19 mouse cellular contexts compared by ENCODE assay signal in the genomic region with DNA sequence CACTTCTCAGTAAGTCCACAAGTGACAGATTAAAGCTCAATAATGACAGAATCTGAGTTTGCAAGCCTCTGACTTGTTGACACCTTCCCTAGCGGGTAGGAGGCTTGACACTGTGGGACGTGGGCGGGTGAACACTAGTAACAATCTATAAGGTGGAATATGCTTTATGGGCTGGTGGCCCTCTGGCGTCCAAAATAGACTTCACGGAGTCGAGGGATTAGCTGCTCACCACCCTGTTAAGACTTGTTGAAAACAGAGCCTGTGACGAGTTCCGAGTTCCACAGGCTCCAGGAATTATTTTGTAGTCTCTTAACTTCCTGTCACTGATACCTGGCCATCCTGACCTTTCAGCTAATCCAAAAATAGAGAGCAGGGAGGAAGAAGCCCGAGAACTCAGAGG.
DNase-seq lines count a peak whose midpoint lies in the region; ATAC-seq and TF ChIP-seq lines count a peak whose summit lies in the region.
"Had no signal": no experiment of that assay in that cellular context is flagged by ENCODE, and none has a peak within 500 bp of the region (broad histone marks: within the 10 kb centered on the region; RNA-seq: fewer than 3 reads in every experiment).

No protein-coding gene starts in this region.

- H3K27me3 ChIP-seq in heart, embryonic 16.5 days (ENCODE audit: control insufficient read depth, insufficient read depth, low read length) = no peaks in the 10 kb centered on the region
- no peaks in the 10 kb centered on the region for H3K27me3 ChIP-seq in kidney, postnatal 0 days (ENCODE audit: insufficient read depth, low read length)
- H3K27me3 ChIP-seq in lung, postnatal 0 days (replicated peaks; ENCODE audit: insufficient read depth, low read length) = no peaks in the 10 kb centered on the region
- H3K27me3 ChIP-seq: heart, embryonic 15.5 days had no signal

- no peaks in the 10 kb centered on the region for H3K9me3 ChIP-seq in heart, embryonic 16.5 days (replicated peaks; ENCODE audit: control insufficient read depth, low read length)
- H3K9me3 ChIP-seq in kidney, postnatal 0 days (replicated peaks; ENCODE audit: low read length) = no peaks in the 10 kb centered on the region
- no peaks in the 10 kb centered on the region for H3K9me3 ChIP-seq in lung, postnatal 0 days (ENCODE audit: low read length)
- H3K9me3 ChIP-seq: forebrain, embryonic 12.5 days; heart, embryonic 15.5 days; hindbrain, embryonic 13.5 days; limb, embryonic 10.5 days; midbrain, embryonic 12.5 days had no signal

- TF ChIP-seq EP300 in lung, postnatal 0 days (IDR thresholded peaks at IDR 0.05) = no peak

- no peak overlapping the region for H3K4me2 ChIP-seq in heart, embryonic 16.5 days (ENCODE audit: low read depth, low read length)
- H3K4me2 ChIP-seq in kidney, postnatal 0 days (ENCODE audit: low read length) = no peak overlapping the region
- H3K4me2 ChIP-seq in lung, postnatal 0 days (replicated peaks; ENCODE audit: low read depth, low read length) = no peak overlapping the region
- H3K4me2 ChIP-seq: forebrain, embryonic 12.5 days; heart, embryonic 15.5 days; hindbrain, embryonic 13.5 days; midbrain, embryonic 12.5 days had no signal

- 22% methylated on average over 9 of the region's 9 CpGs for WGBS in heart, embryonic 16.5 days
- WGBS in kidney, postnatal 0 days = 46% methylated on average over 9 of the region's 9 CpGs
- 49% methylated on average over 9 of the region's 9 CpGs for WGBS in lung, postnatal 0 days

- ATAC-seq in heart, embryonic 16.5 days (replicated peaks; ENCODE audit: extremely low read depth, insufficient read depth, low FRiP score) = no peak
- no peak for ATAC-seq in kidney, postnatal 0 days (replicated peaks; ENCODE audit: low FRiP score, low read depth)
- ATAC-seq in lung, postnatal 0 days = no peak
- ATAC-seq: intestine, embryonic 16.5 days; liver, postnatal 0 days had no signal

- DNase-seq in heart, adult 9 months (ENCODE audit: low spot score in 2 of 2) = no peak
- peak; percentile 51 for DNase-seq in kidney, postnatal 0 days (ENCODE audit: low spot score)
- no peak for DNase-seq in kidney, adult 8-10 months
- no peak for DNase-seq in lung, postnatal 0 days (ENCODE audit: low spot score)
- DNase-seq in lung, postnatal 10 days = no peak
- no peak for DNase-seq in frontal cortex, postnatal 14 days (ENCODE audit: low spot score in 2 of 2)
- DNase-seq: adrenal gland, adult 2 months; cerebellum, adult 8-10 months; gastrocnemius, postnatal 10 days; liver, postnatal 0 days; thymus, postnatal 25 days had no signal

- 0 out of 2 replicates have a peak overlapping the region, but pooled peaks have one; percentile 32 for H3K27ac ChIP-seq in heart, embryonic 16.5 days (ENCODE audit: low read length)
- no peak overlapping the region for H3K27ac ChIP-seq in kidney, postnatal 0 days
- no peak overlapping the region for H3K27ac ChIP-seq in lung, postnatal 0 days (ENCODE audit: low read length)
- H3K27ac ChIP-seq: forebrain, embryonic 12.5 days; heart, embryonic 15.5 days; hindbrain, embryonic 13.5 days; limb, embryonic 10.5 days; midbrain, embryonic 12.5 days had no signal

- no peaks in the 10 kb centered on the region for H3K36me3 ChIP-seq in heart, embryonic 16.5 days (ENCODE audit: control insufficient read depth, insufficient read depth)
- no peaks in the 10 kb centered on the region for H3K36me3 ChIP-seq in kidney, postnatal 0 days (ENCODE audit: insufficient read depth, low read length)
- H3K36me3 ChIP-seq in lung, postnatal 0 days (ENCODE audit: insufficient read depth, low read length) = no peaks in the 10 kb centered on the region
- H3K36me3 ChIP-seq: forebrain, embryonic 12.5 days; heart, embryonic 15.5 days; hindbrain, embryonic 13.5 days; limb, embryonic 10.5 days; midbrain, embryonic 12.5 days had no signal

- no peak overlapping the region for H3K4me3 ChIP-seq in heart, embryonic 16.5 days (ENCODE audit: low read length)
- no peak overlapping the region for H3K4me3 ChIP-seq in kidney, postnatal 0 days (replicated peaks; ENCODE audit: low read depth, low read length)
- no peak overlapping the region for H3K4me3 ChIP-seq in lung, postnatal 0 days (ENCODE audit: low read depth, low read length)
- H3K4me3 ChIP-seq: forebrain, embryonic 12.5 days; heart, embryonic 15.5 days; hindbrain, embryonic 13.5 days; limb, embryonic 10.5 days; midbrain, embryonic 12.5 days; myocyte had no signal

- no peak overlapping the region for H3K9ac ChIP-seq in heart, embryonic 16.5 days (ENCODE audit: low read length)
- H3K9ac ChIP-seq in kidney, postnatal 0 days (ENCODE audit: low read depth, low read length) = no peak overlapping the region
- H3K9ac ChIP-seq in lung, postnatal 0 days (replicated peaks; ENCODE audit: low read depth) = no peak overlapping the region
- H3K9ac ChIP-seq: forebrain, embryonic 12.5 days; heart, embryonic 15.5 days; hindbrain, embryonic 13.5 days; liver, postnatal 0 days; midbrain, embryonic 12.5 days had no signal

- peak; percentile 35; the same call in 1 of the 2 replicates for TF ChIP-seq CTCF in kidney, postnatal 0 days (IDR thresholded peaks at IDR 0.05; ENCODE audit: low read depth)
- TF ChIP-seq CTCF in lung, postnatal 0 days (IDR thresholded peaks at IDR 0.05) = peak; percentile 30; the same call in 1 of the 2 replicates

- peaks cover 36% of the 10 kb centered on the region for H3K4me1 ChIP-seq in heart, embryonic 16.5 days (ENCODE audit: control insufficient read depth, insufficient read depth, low read length)
- H3K4me1 ChIP-seq in kidney, postnatal 0 days (replicated peaks; ENCODE audit: insufficient read depth, low read length) = peaks cover 13% of the 10 kb centered on the region; the same call in 1 of the 2 replicates
- no peaks in the 10 kb centered on the region; the same call in 1 of the 2 replicates for H3K4me1 ChIP-seq in lung, postnatal 0 days (ENCODE audit: insufficient read depth, low read depth, low read length)
